Mouse (Mus musculus) olfactory bulb, adult 2 months (tissue): ENCODE results near the gene Cyp4a14. TPM values are rescaled to one million over a fixed set of nuclear protein-coding genes. Genes with fewer than 3 reads are reported as not detected.

Experiments
- H3K27ac ChIP-seq: fragments of 200-500 bp; 2 replicates; pipeline ENCODE4 v1.5.1; 2012; ENCODE audit warnings: low read depth, low read length; ENCODE audit not compliant: insufficient read depth
- H3K4me1 ChIP-seq: fragments of 200-500 bp; 2 replicates; pipeline ENCODE4 v1.6.1; 2012; ENCODE audit warnings: low read length; ENCODE audit not compliant: control insufficient read depth, insufficient read depth
- H3K4me3 ChIP-seq: fragments of 200-500 bp; 2 replicates; pipeline ENCODE4 v1.5.1; 2012; ENCODE audit warnings: mild to moderate bottlenecking, low read depth, low read length, moderate library complexity; ENCODE audit not compliant: insufficient read depth
- CTCF ChIP-seq: fragments of 200-500 bp; IDR thresholded peaks from 2 replicates; pipeline ENCODE4 v1.5.1; 2012; ENCODE audit warnings: low read depth, mild to moderate bottlenecking, low read length, moderate library complexity; ENCODE audit not compliant: insufficient read depth
- POLR2A ChIP-seq: fragments of 200-500 bp; IDR thresholded peaks from 2 replicates; pipeline ENCODE4 v1.6.1; 2012; ENCODE audit warnings: mild to moderate bottlenecking, low read depth, low read length, moderate library complexity; ENCODE audit not compliant: insufficient read depth
- WGBS: fragments of 180-500 bp; shearing (Covaris S2); methylation state at CpG from one replicate; pipeline ENCODE4 v1.1.7; 2018; 5-methylcytosine and 5-hydroxymethylcytosine counted together
- polyA plus RNA-seq: library from polyadenylated mRNA; stranded (reverse); fragments of >200 nt; gene quantifications from 2 replicates; pipeline ENCODE4 v1.2.4, GENCODE M21; 2012; ENCODE audit warnings: low replicate concordance; ENCODE audit not compliant: missing spikeins, insufficient read depth, insufficient read length

Gene Cyp4a14
- polyA plus RNA-seq, 1 experiment: not detected

- Histone ChIP-seq H3K4me1 (no peaks in the 10 kb centered on the region), H3K27ac (no peak within 1 kb of the TSS), H3K4me3 (no peak within 1 kb of the TSS)
- TF ChIP-seq POLR2A: no peak
- no peak for TF ChIP-seq CTCF
- WGBS: 84% methylated on average over 3 of the region's 3 CpGs
Measured at GRCm38 (mm10) chr4:115452304-115452703, 43.6 kb downstream of the Cyp4a14 start, which contains the start of gene Cyp4a30b. Cyp4a30b (plus strand) TSS chr4:115452604.

GRCm38 (mm10) chr4:115450577-115451137, 45.3 kb downstream of the Cyp4a14 start:
- H3K27ac ChIP-seq: no peak overlapping the region
- TF ChIP-seq POLR2A (no peak), CTCF (no peak)
- 78% methylated on average over 3 of the region's 3 CpGs for WGBS
- H3K4me3 ChIP-seq: no peak overlapping the region
- no peaks in the 10 kb centered on the region for H3K4me1 ChIP-seq

Other genes with a start within 250 kb of the Cyp4a14 start
- not detected in 2 replicates for gene Cyp4a12a, start 197.1 kb downstream of the Cyp4a14 start, polyA plus RNA-seq
- not detected in 2 replicates for gene Cyp4a12b, start 84.5 kb downstream of the Cyp4a14 start, polyA plus RNA-seq
- not detected in 2 replicates for gene Cyp4a30b, start 43.5 kb downstream of the Cyp4a14 start, polyA plus RNA-seq
- gene Cyp4a10, start 22.1 kb upstream of the Cyp4a14 start, polyA plus RNA-seq: not detected in 2 replicates
- not detected in 2 replicates for gene Cyp4a31, start 67.5 kb upstream of the Cyp4a14 start, polyA plus RNA-seq
- not detected in 2 replicates for gene Cyp4a32, start 104.8 kb upstream of the Cyp4a14 start, polyA plus RNA-seq
- not detected in 2 replicates for gene Cyp4b1, start 151.6 kb upstream of the Cyp4a14 start, polyA plus RNA-seq
- not detected in 2 replicates for gene Efcab14, start 241.6 kb upstream of the Cyp4a14 start, polyA plus RNA-seq